Mouse (Mus musculus): ENCODE measurements around the gene Mum1. TPM values are rescaled to one million over a fixed set of nuclear protein-coding genes. Genes with fewer than 3 reads are reported as not detected.

Mum1 gene
- polyA plus RNA-seq, 1 experiment from 2014 or later, result 40.1 TPM

- WGBS, result 77% methylated on average over 5 of the region's 5 CpGs
- H3K27ac ChIP-seq (ENCODE audit: low read length), result peak overlapping the region; percentile 52; the same call in 1 of the 2 replicates
- H3K9me3 ChIP-seq (replicated peaks; ENCODE audit: control insufficient read depth, low read length), result no peaks in the 10 kb centered on the region
- H3K4me1 ChIP-seq (ENCODE audit: control insufficient read depth, insufficient read depth, low read length), result peaks cover 50% of the 10 kb centered on the region
- H3K4me2 ChIP-seq (ENCODE audit: low read depth, low read length), result no peak overlapping the region
- no peak for ATAC-seq (replicated peaks; ENCODE audit: extremely low read depth, insufficient read depth, low FRiP score)
- H3K27me3 ChIP-seq (ENCODE audit: control insufficient read depth, insufficient read depth, low read length), result no peaks in the 10 kb centered on the region
- peaks cover 16% of the 10 kb centered on the region; the same call in 1 of the 2 replicates for H3K36me3 ChIP-seq (ENCODE audit: control insufficient read depth, insufficient read depth)
- no peak overlapping the region for H3K4me3 ChIP-seq (ENCODE audit: low read length)
- peak overlapping the region; percentile 31; the same call in 1 of the 2 replicates for H3K9ac ChIP-seq (ENCODE audit: low read length)
Observed at GRCm38 (mm10) chr10:80271186-80271843, 45.1 kb downstream of the Mum1 start.

GRCm38 (mm10) chr10:80271870-80272585 lies 45.8 kb downstream of the Mum1 start:
- Histone ChIP-seq H3K27me3 (ENCODE audit: control insufficient read depth, insufficient read depth, low read length) (no peaks in the 10 kb centered on the region), H3K9ac (ENCODE audit: low read length) (no peak overlapping the region), H3K4me3 (ENCODE audit: low read length) (no peak overlapping the region), H3K9me3 (replicated peaks; ENCODE audit: control insufficient read depth, low read length) (no peaks in the 10 kb centered on the region), H3K4me1 (ENCODE audit: control insufficient read depth, insufficient read depth, low read length) (peaks cover 43% of the 10 kb centered on the region), H3K27ac (ENCODE audit: low read length) (no peak overlapping the region), H3K36me3 (ENCODE audit: control insufficient read depth, insufficient read depth) (peaks cover 20% of the 10 kb centered on the region; the same call in 1 of the 2 replicates), H3K4me2 (ENCODE audit: low read depth, low read length) (no peak overlapping the region)
- 87% methylated on average over 8 of the region's 8 CpGs for WGBS
- no peak for ATAC-seq (replicated peaks; ENCODE audit: extremely low read depth, insufficient read depth, low FRiP score)

- H3K4me1 ChIP-seq (ENCODE audit: control insufficient read depth, insufficient read depth, low read length), result peaks cover 29% of the 10 kb centered on the region
- peaks cover 38% of the 10 kb centered on the region for H3K36me3 ChIP-seq (ENCODE audit: control insufficient read depth, insufficient read depth)
- no peak overlapping the region for H3K4me2 ChIP-seq (ENCODE audit: low read depth, low read length)
- no peak overlapping the region for H3K4me3 ChIP-seq (ENCODE audit: low read length)
- no peak for ATAC-seq (replicated peaks; ENCODE audit: extremely low read depth, insufficient read depth, low FRiP score)
- no peaks in the 10 kb centered on the region for H3K27me3 ChIP-seq (ENCODE audit: control insufficient read depth, insufficient read depth, low read length)
- no peaks in the 10 kb centered on the region for H3K9me3 ChIP-seq (replicated peaks; ENCODE audit: control insufficient read depth, low read length)
- no peak overlapping the region for H3K9ac ChIP-seq (ENCODE audit: low read length)
- no peak overlapping the region for H3K27ac ChIP-seq (ENCODE audit: low read length)
- 81% methylated on average over 3 of the region's 3 CpGs for WGBS
Observed at GRCm38 (mm10) chr10:80273847-80274246, 47.6 kb downstream of the Mum1 start.

GRCm38 (mm10) chr10:80276238-80276637 lies 50.0 kb downstream of the Mum1 start:
- no peak overlapping the region for H3K4me3 ChIP-seq (ENCODE audit: low read length)
- ATAC-seq (replicated peaks; ENCODE audit: extremely low read depth, insufficient read depth, low FRiP score), result no peak
- no peak overlapping the region for H3K27ac ChIP-seq (ENCODE audit: low read length)
- no peaks in the 10 kb centered on the region for H3K27me3 ChIP-seq (ENCODE audit: control insufficient read depth, insufficient read depth, low read length)
- H3K4me2 ChIP-seq (ENCODE audit: low read depth, low read length), result no peak overlapping the region
- H3K9me3 ChIP-seq (replicated peaks; ENCODE audit: control insufficient read depth, low read length), result no peaks in the 10 kb centered on the region
- no peak overlapping the region for H3K9ac ChIP-seq (ENCODE audit: low read length)
- H3K4me1 ChIP-seq (ENCODE audit: control insufficient read depth, insufficient read depth, low read length), result peaks cover 17% of the 10 kb centered on the region
- peaks cover 57% of the 10 kb centered on the region for H3K36me3 ChIP-seq (ENCODE audit: control insufficient read depth, insufficient read depth)
- 91% methylated on average over 5 of the region's 5 CpGs for WGBS

GRCm38 (mm10) chr10:80278390-80278789 lies 52.2 kb downstream of the Mum1 start:
- H3K4me3 ChIP-seq (ENCODE audit: low read length), result no peak overlapping the region
- peaks cover 22% of the 10 kb centered on the region for H3K4me1 ChIP-seq (ENCODE audit: control insufficient read depth, insufficient read depth, low read length)
- H3K4me2 ChIP-seq (ENCODE audit: low read depth, low read length), result no peak overlapping the region
- no peaks in the 10 kb centered on the region for H3K27me3 ChIP-seq (ENCODE audit: control insufficient read depth, insufficient read depth, low read length)
- 88% methylated on average over 9 of the region's 9 CpGs for WGBS
- H3K9ac ChIP-seq (ENCODE audit: low read length), result no peak overlapping the region
- no peak for ATAC-seq (replicated peaks; ENCODE audit: extremely low read depth, insufficient read depth, low FRiP score)
- H3K27ac ChIP-seq (ENCODE audit: low read length), result no peak overlapping the region
- H3K36me3 ChIP-seq (ENCODE audit: control insufficient read depth, insufficient read depth), result peaks cover 63% of the 10 kb centered on the region
- no peaks in the 10 kb centered on the region for H3K9me3 ChIP-seq (replicated peaks; ENCODE audit: control insufficient read depth, low read length)

- Histone ChIP-seq H3K36me3 (ENCODE audit: control insufficient read depth, insufficient read depth) (peaks cover 71% of the 10 kb centered on the region), H3K4me2 (ENCODE audit: low read depth, low read length) (no peak overlapping the region), H3K4me3 (ENCODE audit: low read length) (no peak overlapping the region), H3K4me1 (ENCODE audit: control insufficient read depth, insufficient read depth, low read length) (peaks cover 22% of the 10 kb centered on the region), H3K9ac (ENCODE audit: low read length) (no peak overlapping the region), H3K27ac (ENCODE audit: low read length) (no peak overlapping the region), H3K9me3 (replicated peaks; ENCODE audit: control insufficient read depth, low read length) (no peaks in the 10 kb centered on the region), H3K27me3 (ENCODE audit: control insufficient read depth, insufficient read depth, low read length) (no peaks in the 10 kb centered on the region)
- 91% methylated on average over 12 of the region's 12 CpGs for WGBS
- no peak for ATAC-seq (replicated peaks; ENCODE audit: extremely low read depth, insufficient read depth, low FRiP score)
Observed at GRCm38 (mm10) chr10:80279273-80279672, 53.0 kb downstream of the Mum1 start.

GRCm38 (mm10) chr10:80281304-80281703 lies 55.1 kb downstream of the Mum1 start:
- Histone ChIP-seq H3K4me2 (ENCODE audit: low read depth, low read length) (no peak overlapping the region), H3K9ac (ENCODE audit: low read length) (peak overlapping the region; percentile 58), H3K9me3 (replicated peaks; ENCODE audit: control insufficient read depth, low read length) (no peaks in the 10 kb centered on the region), H3K36me3 (ENCODE audit: control insufficient read depth, insufficient read depth) (peaks cover 72% of the 10 kb centered on the region), H3K4me3 (ENCODE audit: low read length) (no peak overlapping the region), H3K27me3 (ENCODE audit: control insufficient read depth, insufficient read depth, low read length) (no peaks in the 10 kb centered on the region), H3K27ac (ENCODE audit: low read length) (peak overlapping the region; percentile 80), H3K4me1 (ENCODE audit: control insufficient read depth, insufficient read depth, low read length) (peaks cover 22% of the 10 kb centered on the region)
- peak; percentile 51; the same call in 1 of the 2 replicates for ATAC-seq (replicated peaks; ENCODE audit: extremely low read depth, insufficient read depth, low FRiP score)
- 47% methylated on average over 7 of the region's 7 CpGs for WGBS

GRCm38 (mm10) chr10:80281921-80282371 lies 55.7 kb downstream of the Mum1 start:
- Histone ChIP-seq H3K36me3 (ENCODE audit: control insufficient read depth, insufficient read depth) (peaks cover 75% of the 10 kb centered on the region), H3K4me3 (ENCODE audit: low read length) (no peak overlapping the region), H3K27ac (ENCODE audit: low read length) (peak overlapping the region; percentile 80), H3K4me1 (ENCODE audit: control insufficient read depth, insufficient read depth, low read length) (peaks cover 22% of the 10 kb centered on the region), H3K4me2 (ENCODE audit: low read depth, low read length) (no peak overlapping the region), H3K9me3 (replicated peaks; ENCODE audit: control insufficient read depth, low read length) (no peaks in the 10 kb centered on the region), H3K27me3 (ENCODE audit: control insufficient read depth, insufficient read depth, low read length) (no peaks in the 10 kb centered on the region), H3K9ac (ENCODE audit: low read length) (peak overlapping the region; percentile 58)
- no peak; the same call in 1 of the 2 replicates for ATAC-seq (replicated peaks; ENCODE audit: extremely low read depth, insufficient read depth, low FRiP score)
- WGBS, result 55% methylated on average over 8 of the region's 8 CpGs

All from heart, embryonic 16.5 days (tissue).